Mouse (Mus musculus): Measurements from ENCODE around the gene Ttc21b.

DNA sequence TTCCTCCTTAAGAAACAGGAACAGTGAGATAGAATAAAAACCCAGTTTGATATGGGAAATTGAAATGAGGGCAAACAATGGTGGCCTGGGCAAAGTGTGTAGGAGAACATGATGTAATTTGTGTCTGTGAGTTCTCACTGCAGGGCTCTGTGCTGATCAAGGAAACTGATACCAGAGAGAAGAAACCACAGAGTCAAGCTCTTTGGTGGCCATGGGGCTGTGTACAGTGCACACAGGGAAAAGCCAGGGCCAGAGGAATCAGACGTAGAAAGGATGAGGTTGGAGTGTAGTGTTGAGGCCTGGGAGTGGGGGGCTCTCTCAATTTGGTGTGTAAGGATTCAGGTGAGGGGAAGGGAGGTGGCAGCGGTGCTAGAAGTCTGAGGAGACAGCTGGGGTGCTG, 49.6 kb downstream of the Ttc21b start:
- TF ChIP-seq CTCF (IDR thresholded peaks at IDR 0.05; ENCODE audit: borderline replicate concordance, extremely low read depth, insufficient read depth, insufficient read length) (no peak), POLR2A (IDR thresholded peaks at IDR 0.05; ENCODE audit: borderline replicate concordance, extremely low read depth, insufficient read depth, insufficient read length, poor library complexity, severe bottlenecking) (no peak)
